Mouse (Mus musculus) R1 (cell line): ENCODE results near the gene Doc2b.
"Not testable (repeated sequence)": the region's sequence is repeated elsewhere in the genome, so short reads cannot be mapped to it uniquely, and the experiment has no call there.

Source experiments
- DNase-seq: peaks from one replicate; pipeline ENCODE4 v3.0.0-alpha.2; 2018; ENCODE audit warnings: low read depth, low spot score

The Doc2b gene

GRCm38 (mm10) chr11:75736978-75737377 lies 58.9 kb downstream of the Doc2b start:
- no peak for DNase-seq

DNA sequence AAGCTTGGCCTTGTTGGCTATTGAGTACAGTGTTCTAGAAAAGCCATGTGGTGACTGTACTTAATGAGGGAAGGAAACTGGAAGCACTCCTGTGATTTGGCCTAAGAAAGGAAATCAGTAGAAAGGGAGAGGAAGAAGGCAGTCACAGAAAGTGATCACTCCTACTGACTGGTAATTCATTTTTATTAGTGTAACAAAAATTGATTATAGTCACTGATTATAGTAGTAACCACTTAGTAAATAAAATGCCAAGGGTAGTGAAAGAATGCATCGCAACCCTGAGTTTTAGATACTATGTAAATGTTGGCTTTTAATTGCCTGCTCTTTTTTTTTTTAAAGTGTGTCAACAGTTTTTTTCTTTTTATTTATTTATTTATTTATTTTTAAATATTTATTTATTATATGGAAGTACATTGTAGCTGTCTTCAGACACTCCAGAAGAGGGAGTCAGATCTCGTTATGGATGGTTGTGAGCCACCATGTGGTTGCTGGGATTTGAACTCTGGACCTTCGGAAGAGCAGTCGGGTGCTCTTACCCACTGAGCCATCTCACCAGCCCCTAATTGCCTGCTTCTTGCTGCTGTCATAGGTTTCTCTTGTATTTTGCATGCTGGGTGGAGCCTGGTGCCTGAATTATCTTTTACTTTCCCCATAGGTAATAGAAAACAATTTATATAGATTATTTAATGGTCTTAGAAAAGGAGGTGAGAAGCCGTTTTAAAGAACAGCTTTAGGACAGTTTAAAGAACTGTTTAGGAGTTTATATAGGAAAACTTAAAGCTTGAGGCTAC lies 60.2 kb downstream of the Doc2b start:
- DNase-seq = no peak

- peak; percentile 58 for DNase-seq
Measured at GRCm38 (mm10) chr11:75733227-75733940, 62.5 kb downstream of the Doc2b start.

- peak; percentile 93 for DNase-seq
Measured at GRCm38 (mm10) chr11:75732434-75733226, 63.2 kb downstream of the Doc2b start, which contains the start of gene Ywhae. TSS of gene Ywhae (plus strand) at chr11:75732869.

- DNase-seq = not testable (repeated sequence)
Measured at GRCm38 (mm10) chr11:75727659-75728058, 68.2 kb downstream of the Doc2b start.

GRCm38 (mm10) chr11:75727168-75727567 lies 68.7 kb downstream of the Doc2b start:
- DNase-seq = no peak

- no peak for DNase-seq
Measured at GRCm38 (mm10) chr11:75722339-75722738, 73.5 kb downstream of the Doc2b start.
